Mouse (Mus musculus) spleen, adult 2 months (tissue): ENCODE results near the gene Polr2a. TPM values are rescaled to one million over a fixed set of nuclear protein-coding genes. Genes with fewer than 3 reads are reported as not detected.
A peak's percentile ranks its signal among the peaks of the same experiment; 100 is the strongest.

ENCODE experiments used
- DNase-seq, 2 experiments: peaks; one replicate each; pipeline versions ENCODE4 v3.0.0 to v3.0.0-alpha.2; 2012 to 2021; ENCODE audit warnings: low spot score in 2 of 2, low read depth in 1 of 2
- H3K27ac ChIP-seq: fragments of 200-500 bp; 2 replicates; pipeline ENCODE4 v1.5.1; 2012; ENCODE audit warnings: low read length, inconsistent platforms; ENCODE audit not compliant: insufficient read depth
- H3K27me3 ChIP-seq: fragments of 200-500 bp; 2 replicates; pipeline ENCODE4 v1.6.1; 2012; ENCODE audit warnings: mild to moderate bottlenecking, moderate library complexity, low read length, inconsistent platforms; ENCODE audit not compliant: control insufficient read depth, insufficient read depth
- H3K36me3 ChIP-seq: fragments of 200-500 bp; 2 replicates; pipeline ENCODE4 v1.6.1; 2012; ENCODE audit warnings: mild to moderate bottlenecking, low read length, inconsistent platforms; ENCODE audit not compliant: control insufficient read depth, insufficient read depth
- H3K4me1 ChIP-seq: fragments of 200-500 bp; 2 replicates; pipeline ENCODE4 v1.6.1; 2011; ENCODE audit warnings: inconsistent platforms; ENCODE audit not compliant: control insufficient read depth, insufficient read depth, insufficient read length
- H3K4me3 ChIP-seq: fragments of 200-500 bp; 2 replicates; pipeline ENCODE4 v1.5.1; 2011; ENCODE audit warnings: mild to moderate bottlenecking, inconsistent platforms; ENCODE audit not compliant: insufficient read depth, insufficient read length; ENCODE audit errors: extremely low read depth
- CTCF ChIP-seq: fragments of 200-500 bp; IDR thresholded peaks from 2 replicates; pipeline ENCODE4 v1.5.1; 2011; ENCODE audit warnings: mild to moderate bottlenecking, inconsistent platforms; ENCODE audit not compliant: insufficient read depth, insufficient read length, insufficient replicate concordance; ENCODE audit errors: extremely low read depth
- POLR2A ChIP-seq: fragments of 200-500 bp; IDR thresholded peaks from 2 replicates; pipeline ENCODE4 v1.6.1; 2011; ENCODE audit warnings: low read depth, low read length, inconsistent platforms
- WGBS: fragments of 180-500 bp; shearing (Covaris S2); methylation state at CpG from one replicate; pipeline ENCODE4 v1.1.7; 2018; 5-methylcytosine and 5-hydroxymethylcytosine counted together
- polyA plus RNA-seq: library from polyadenylated mRNA; depleted of rRNA; stranded (reverse); fragments of >200 nt; gene quantifications from 2 replicates; pipeline ENCODE4 v1.2.3, GENCODE M21; 2012

Polr2a gene
- polyA plus RNA-seq, 1 experiment = 45.4 TPM

DNA sequence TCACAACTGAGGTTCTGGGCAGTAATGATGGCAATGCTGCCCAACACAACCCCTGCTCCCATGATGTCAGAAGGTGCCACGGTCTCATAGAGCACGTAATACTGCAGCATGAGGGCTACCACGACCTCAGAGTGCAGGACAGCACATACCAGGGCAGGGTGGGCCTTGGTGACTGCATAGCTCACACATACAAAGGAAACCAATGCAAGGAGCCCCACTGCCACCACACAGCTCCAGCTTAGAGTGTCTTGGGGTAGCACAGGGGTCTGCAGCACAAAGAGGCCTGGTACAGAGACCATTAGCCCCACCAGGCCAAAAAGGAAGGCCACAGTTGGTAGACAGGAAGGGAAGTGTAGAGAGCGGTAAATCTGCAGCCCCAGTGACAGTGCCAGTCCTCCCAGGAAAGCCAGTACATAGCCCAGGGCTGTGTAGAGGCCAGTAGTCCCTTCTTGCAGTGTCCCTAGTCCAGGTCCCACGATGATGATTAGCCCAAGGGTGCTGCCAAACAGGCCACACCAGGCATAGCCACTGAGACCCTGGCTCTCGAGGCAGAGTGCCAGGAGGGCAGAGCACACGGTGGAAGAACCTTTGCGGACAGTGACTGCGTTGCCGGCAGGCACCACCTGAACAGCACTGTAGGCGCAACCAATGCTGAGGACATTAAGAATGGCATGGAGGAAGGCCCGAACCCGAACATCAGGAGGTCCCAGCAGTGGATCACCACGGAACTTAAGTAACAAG is 1.9 kb upstream of the Polr2a start:
- WGBS = 83% methylated on average over 14 of the region's 14 CpGs
- no peak for DNase-seq
- no peaks in the 10 kb centered on the region for H3K27me3 ChIP-seq
- no peaks in the 10 kb centered on the region for H3K36me3 ChIP-seq
- peaks cover 13% of the 10 kb centered on the region; the same call in 1 of the 2 replicates for H3K4me1 ChIP-seq
- H3K4me3 ChIP-seq = no peak overlapping the region
- TF ChIP-seq POLR2A = no peak
- no peak for TF ChIP-seq CTCF
- H3K27ac ChIP-seq = no peak overlapping the region

- Histone ChIP-seq H3K4me1 (peaks cover 12% of the 10 kb centered on the region; the same call in 1 of the 2 replicates), H3K27ac (peak overlapping the region; percentile 96), H3K36me3 (no peaks in the 10 kb centered on the region), H3K4me3 (peak overlapping the region; percentile 65), H3K27me3 (no peaks in the 10 kb centered on the region)
- WGBS = under 1% methylated on average over 37 of the region's 37 CpGs
- DNase-seq = peak; percentile 81 to 93
- TF ChIP-seq CTCF = no peak
- no peak; the same call in 1 of the 2 replicates for TF ChIP-seq POLR2A
Measured at GRCm38 (mm10) chr11:69758971-69759721, 709 bp upstream of the Polr2a start.

DNA sequence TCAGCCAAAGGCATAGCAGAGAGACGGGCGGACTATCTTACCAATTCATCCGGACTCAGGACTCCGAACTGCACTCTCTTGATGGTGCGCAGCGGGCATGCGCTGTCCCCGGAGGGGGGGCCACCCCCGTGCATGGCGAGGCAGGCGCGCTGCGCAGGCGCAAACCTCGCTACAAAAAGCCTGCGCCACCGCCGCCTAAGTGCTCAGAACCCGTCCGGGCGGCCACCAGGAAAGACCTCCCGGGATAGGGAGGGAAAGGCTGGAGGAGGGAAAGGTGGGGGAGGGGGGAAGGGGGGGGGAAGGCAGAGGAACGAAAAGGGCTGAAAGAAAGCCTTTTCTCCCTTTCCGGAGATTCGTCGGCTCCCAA is 364 bp downstream of the Polr2a start:
- peaks cover 14% of the 10 kb centered on the region; the same call in 1 of the 2 replicates for H3K4me1 ChIP-seq
- peak overlapping the region; percentile 67 for H3K4me3 ChIP-seq
- no peaks in the 10 kb centered on the region for H3K36me3 ChIP-seq
- TF ChIP-seq CTCF = no peak
- no peak for TF ChIP-seq POLR2A
- H3K27me3 ChIP-seq = no peaks in the 10 kb centered on the region
- peak; percentile 89 to 96 for DNase-seq
- H3K27ac ChIP-seq = peak overlapping the region; percentile 81
- under 1% methylated on average over 26 of the region's 26 CpGs for WGBS

- H3K27ac ChIP-seq = peak overlapping the region; percentile 75
- H3K36me3 ChIP-seq = no peaks in the 10 kb centered on the region
- H3K4me1 ChIP-seq = peaks cover 17% of the 10 kb centered on the region; the same call in 1 of the 2 replicates
- no peak for TF ChIP-seq POLR2A
- TF ChIP-seq CTCF = no peak
- no peaks in the 10 kb centered on the region for H3K27me3 ChIP-seq
- peak overlapping the region; percentile 67 for H3K4me3 ChIP-seq
- no peak for DNase-seq
- WGBS = 41% methylated on average over 9 of the region's 9 CpGs
Measured at GRCm38 (mm10) chr11:69757303-69758089, 941 bp downstream of the Polr2a start.

GRCm38 (mm10) chr11:69754701-69755100 is 3.7 kb downstream of the Polr2a start:
- 47% methylated on average over 3 of the region's 3 CpGs for WGBS

DNA sequence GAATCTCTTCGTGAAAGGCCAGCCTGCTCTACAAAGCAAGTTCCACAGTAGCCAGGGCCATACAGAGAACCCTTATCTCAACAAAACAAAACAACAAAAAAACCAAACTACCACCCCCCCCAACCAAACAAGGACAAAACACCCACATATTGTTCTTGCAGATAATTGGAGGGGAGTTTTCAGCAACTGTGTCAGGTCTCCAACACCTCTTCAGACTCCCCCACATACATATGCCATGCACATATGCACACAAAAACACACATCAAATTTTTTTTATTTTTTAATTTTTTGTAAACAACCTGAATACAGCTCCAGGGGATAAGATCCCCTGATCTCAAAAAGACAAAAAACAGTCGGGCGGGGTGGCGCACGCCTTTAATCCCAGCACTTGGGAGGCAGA is 4.2 kb downstream of the Polr2a start:
- H3K4me3 ChIP-seq = no peak overlapping the region
- WGBS = 87% methylated on average over 5 of the region's 5 CpGs
- H3K27ac ChIP-seq = no peak overlapping the region
- TF ChIP-seq POLR2A (no peak), CTCF (no peak)
- H3K36me3 ChIP-seq = peaks cover 2% of the 10 kb centered on the region; the same call in 1 of the 2 replicates
- peaks cover 15% of the 10 kb centered on the region; the same call in 1 of the 2 replicates for H3K4me1 ChIP-seq
- no peaks in the 10 kb centered on the region for H3K27me3 ChIP-seq
- no peak for DNase-seq

More at GRCm38 (mm10) chr11:69754701-69755100, 3.7 kb downstream of the Polr2a start:
- peaks cover 2% of the 10 kb centered on the region; the same call in 1 of the 2 replicates for H3K36me3 ChIP-seq
- H3K4me3 ChIP-seq = no peak overlapping the region
- peaks cover 18% of the 10 kb centered on the region; the same call in 1 of the 2 replicates for H3K4me1 ChIP-seq
- no peak for TF ChIP-seq CTCF
- TF ChIP-seq POLR2A = no peak
- no peaks in the 10 kb centered on the region for H3K27me3 ChIP-seq
- no peak overlapping the region for H3K27ac ChIP-seq
- DNase-seq = peak in 1 of 2 experiments; percentile 51
